Mouse (Mus musculus) liver, adult 2 months (tissue): ENCODE measurements at regions not wholly inside any gene's neighbourhood (a gene's known extent, or its start where the extent isn't known, plus 50 kb on each side); places are given as distances from the start of the nearest gene placed in this dataset.

Source experiments
- DNase-seq: peaks from one replicate; pipeline ENCODE4 v3.0.0-alpha.2; 2011; ENCODE audit warnings: low read depth, low spot score; ENCODE audit errors: extremely low read depth
- H3K27ac ChIP-seq: fragments of 200-500 bp; replicated peaks from 2 replicates; pipeline ENCODE4 v1.5.1; 2012; ENCODE audit warnings: low read depth, mild to moderate bottlenecking, control low read depth, inconsistent platforms, low read length; ENCODE audit not compliant: insufficient read depth
- H3K27me3 ChIP-seq: fragments of 200-500 bp; 2 replicates; pipeline ENCODE4 v1.6.1; 2012; ENCODE audit warnings: mild to moderate bottlenecking, moderate library complexity, low read length, inconsistent platforms; ENCODE audit not compliant: control insufficient read depth, insufficient read depth
- H3K36me3 ChIP-seq: fragments of 200-500 bp; 2 replicates; pipeline ENCODE4 v1.6.1; 2012; ENCODE audit warnings: low read length, inconsistent platforms; ENCODE audit not compliant: control insufficient read depth, insufficient read depth
- H3K4me1 ChIP-seq: fragments of 200-500 bp; 2 replicates; pipeline ENCODE4 v1.6.1; 2011; ENCODE audit warnings: low read length; ENCODE audit not compliant: control insufficient read depth, insufficient read depth
- H3K4me3 ChIP-seq: fragments of 200-500 bp; 2 replicates; pipeline ENCODE4 v1.5.1; 2011; ENCODE audit warnings: low read depth, mild to moderate bottlenecking, control low read depth, low read length, moderate library complexity; ENCODE audit not compliant: insufficient read depth
- H3K79me2 ChIP-seq: fragments of 200-500 bp; 2 replicates; pipeline ENCODE4 v1.6.1; 2012; ENCODE audit warnings: inconsistent platforms, mild to moderate bottlenecking, low read length, moderate library complexity; ENCODE audit not compliant: control insufficient read depth, insufficient read depth
- H3K9ac ChIP-seq: fragments of 200-500 bp; 2 replicates; pipeline ENCODE4 v1.6.1; 2012; ENCODE audit warnings: low read depth, mild to moderate bottlenecking, control low read depth, inconsistent platforms, low read length
- CTCF ChIP-seq: fragments of 200-500 bp; IDR thresholded peaks from 2 replicates; pipeline ENCODE4 v1.5.1; 2011; ENCODE audit warnings: low read depth, low read length, control low read depth
- POLR2A ChIP-seq: fragments of 200-500 bp; IDR thresholded peaks from 2 replicates; pipeline ENCODE4 v1.6.1; 2011; ENCODE audit warnings: low read length, control low read depth; ENCODE audit not compliant: insufficient read depth; ENCODE audit errors: extremely low read depth
- WGBS: fragments of 180-500 bp; shearing (Covaris S2); methylation state at CpG from one replicate; pipeline ENCODE4 v1.1.7; 2018; 5-methylcytosine and 5-hydroxymethylcytosine counted together

DNA sequence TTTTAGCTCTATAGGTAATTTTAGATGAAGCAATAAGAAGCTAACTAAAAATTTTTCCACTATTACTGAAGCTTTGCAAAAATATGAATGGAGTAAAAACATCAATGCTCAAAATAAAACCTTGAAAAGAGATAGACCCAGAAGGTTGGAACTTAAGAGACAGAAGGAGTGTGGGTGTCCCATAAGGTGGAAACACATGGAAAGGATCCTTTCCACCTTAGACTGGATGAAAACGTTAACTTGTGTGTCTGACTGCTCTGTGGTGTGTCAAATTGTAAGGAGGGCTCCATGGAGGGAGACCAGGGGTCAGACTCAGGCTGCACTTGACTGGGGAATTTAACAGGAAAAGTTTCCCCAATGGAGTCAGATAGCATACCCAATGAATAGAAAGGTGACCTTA lies 244.9 kb upstream of the Ano5 start:
- Histone ChIP-seq H3K9ac (no peak overlapping the region), H3K4me1 (no peaks in the 10 kb centered on the region), H3K4me3 (no peak overlapping the region), H3K27ac (no peak overlapping the region), H3K79me2 (no peaks in the 10 kb centered on the region), H3K27me3 (no peaks in the 10 kb centered on the region), H3K36me3 (no peaks in the 10 kb centered on the region)
- no peak for TF ChIP-seq POLR2A
- no peak for TF ChIP-seq CTCF
- DNase-seq = no peak
- 55% methylated on average over 1 of the region's 1 CpGs for WGBS

DNA sequence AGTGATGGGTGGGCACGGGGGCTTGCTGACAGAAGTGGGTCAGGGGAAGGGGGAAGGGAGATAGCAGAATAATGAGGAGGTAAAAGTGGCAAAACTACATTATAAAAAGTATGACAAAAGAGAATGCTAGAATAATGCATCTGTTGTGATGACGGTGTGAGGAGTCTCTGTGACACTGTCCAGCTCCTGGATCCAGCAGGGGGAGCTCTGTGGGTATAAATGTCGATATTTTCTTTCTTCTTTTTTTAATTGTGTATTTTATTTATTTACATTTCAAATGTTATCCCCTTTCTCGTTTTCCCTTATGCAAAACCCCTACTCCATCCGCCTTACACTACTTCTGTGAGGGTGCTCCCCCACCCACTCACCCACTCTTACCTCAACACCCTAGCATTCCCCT lies 243.9 kb upstream of the Ano5 start:
- Histone ChIP-seq H3K27me3 (no peaks in the 10 kb centered on the region), H3K27ac (no peak overlapping the region), H3K9ac (no peak overlapping the region), H3K36me3 (no peaks in the 10 kb centered on the region), H3K4me1 (no peaks in the 10 kb centered on the region), H3K79me2 (no peaks in the 10 kb centered on the region), H3K4me3 (no peak overlapping the region)
- TF ChIP-seq CTCF = no peak; the same call in 1 of the 2 replicates
- no peak for TF ChIP-seq POLR2A
- WGBS = 57% methylated on average over 5 of the region's 5 CpGs
- DNase-seq = no peak

GRCm38 (mm10) chr7:51268743-51269142 lies 242.1 kb upstream of the Ano5 start:
- no peaks in the 10 kb centered on the region for H3K4me1 ChIP-seq
- 57% methylated on average over 4 of the region's 4 CpGs for WGBS
- no peaks in the 10 kb centered on the region for H3K27me3 ChIP-seq
- no peak for DNase-seq
- H3K36me3 ChIP-seq = no peaks in the 10 kb centered on the region
- TF ChIP-seq POLR2A = no peak
- TF ChIP-seq CTCF = no peak
- H3K79me2 ChIP-seq = no peaks in the 10 kb centered on the region
- H3K4me3 ChIP-seq = no peak overlapping the region
- no peak overlapping the region for H3K9ac ChIP-seq
- H3K27ac ChIP-seq = no peak overlapping the region

DNA sequence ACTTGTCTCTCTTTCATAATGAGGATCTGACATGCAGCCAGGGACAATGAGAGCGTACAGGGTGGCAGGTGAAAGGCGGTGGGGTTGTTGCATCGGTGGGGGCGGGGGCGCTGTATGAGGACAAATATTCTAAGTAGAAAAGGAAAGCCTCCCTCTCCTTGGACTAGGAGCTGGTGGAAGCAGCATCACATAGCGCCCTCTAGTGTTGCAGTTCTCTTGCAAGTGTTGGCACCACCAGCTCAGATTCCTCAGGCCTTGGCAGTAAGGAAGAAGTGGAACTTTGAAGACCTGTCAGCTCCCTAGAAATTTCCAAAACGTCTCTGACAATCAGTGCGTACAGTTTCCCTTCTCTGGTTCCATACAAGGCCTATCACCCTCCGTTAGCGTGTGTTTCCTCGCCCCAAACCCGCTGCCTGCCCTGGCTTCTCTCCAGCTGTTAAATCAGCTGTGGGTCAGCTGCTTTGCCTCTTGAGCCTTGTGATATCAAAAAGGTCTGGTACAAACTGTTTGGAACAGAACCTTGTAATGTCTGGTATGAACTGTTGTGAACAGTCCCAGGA lies 240.2 kb upstream of the Ano5 start:
- Histone ChIP-seq H3K27me3 (no peaks in the 10 kb centered on the region), H3K36me3 (no peaks in the 10 kb centered on the region), H3K9ac (no peak overlapping the region), H3K27ac (no peak overlapping the region), H3K4me1 (no peaks in the 10 kb centered on the region), H3K79me2 (no peaks in the 10 kb centered on the region), H3K4me3 (no peak overlapping the region)
- TF ChIP-seq POLR2A = no peak
- DNase-seq = peak; percentile 24
- 66% methylated on average over 12 of the region's 12 CpGs for WGBS

GRCm38 (mm10) chr7:51281470-51281869 lies 229.4 kb upstream of the Ano5 start:
- TF ChIP-seq CTCF (no peak), POLR2A (no peak)
- Histone ChIP-seq H3K79me2 (no peaks in the 10 kb centered on the region), H3K27ac (no peak overlapping the region), H3K9ac (no peak overlapping the region), H3K4me3 (no peak overlapping the region), H3K27me3 (no peaks in the 10 kb centered on the region), H3K4me1 (no peaks in the 10 kb centered on the region), H3K36me3 (no peaks in the 10 kb centered on the region)
- no peak for DNase-seq

GRCm38 (mm10) chr7:51300238-51300637 lies 210.6 kb upstream of the Ano5 start:
- no peak for DNase-seq

More at GRCm38 (mm10) chr7:51300238-51300637, 210.6 kb upstream of the Ano5 start:
- Histone ChIP-seq H3K9ac (no peak overlapping the region), H3K79me2 (no peaks in the 10 kb centered on the region), H3K27ac (no peak overlapping the region), H3K4me1 (no peaks in the 10 kb centered on the region), H3K4me3 (no peak overlapping the region), H3K27me3 (no peaks in the 10 kb centered on the region), H3K36me3 (no peaks in the 10 kb centered on the region)
- TF ChIP-seq POLR2A (no peak), CTCF (no peak)
- 51% methylated on average over 3 of the region's 3 CpGs for WGBS
